Mouse (Mus musculus) activated CD4-positive, CD25-positive, alpha-beta regulatory T cell, adult 4 months (primary cell): Measurements from ENCODE around the gene Cnpy4. TPM values are rescaled to one million over a fixed set of nuclear protein-coding genes. Genes with fewer than 3 reads are reported as not detected.
"Not testable (repeated sequence)": the region's sequence is repeated elsewhere in the genome, so short reads cannot be mapped to it uniquely, and the experiment has no call there.

Source experiments
- ATAC-seq: one replicate; pipeline ENCODE4 v1.8.0; 2017
- polyA plus RNA-seq, 2 experiments: library from polyadenylated mRNA; unstranded; fragments of 100-300 nt; shearing (Covaris generic); gene quantifications; one replicate each; pipeline ENCODE4 v1.2.1; 2017

The Cnpy4 gene
- polyA plus RNA-seq, 2 experiments from 2014 or later = 38.4 to 55.4 TPM

DNA sequence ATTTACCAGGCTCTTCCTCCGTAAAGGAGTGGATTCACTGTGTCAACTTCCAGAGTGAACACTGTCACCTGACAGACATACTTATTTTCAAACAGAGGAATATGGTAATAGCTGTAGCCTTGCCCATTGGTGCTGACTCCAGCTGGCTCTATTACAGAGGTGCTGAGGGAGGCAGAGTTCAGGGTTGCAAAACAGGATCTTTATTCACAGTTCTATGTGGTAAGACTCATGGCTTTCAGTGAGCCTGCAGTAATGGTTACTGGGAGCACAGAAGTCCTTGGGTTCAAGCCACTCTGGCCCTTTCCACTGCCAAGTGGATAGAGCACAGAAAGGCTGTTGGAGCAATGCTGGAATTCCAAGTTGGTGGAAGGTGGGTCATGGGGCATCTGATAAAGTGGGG is 20.0 kb downstream of the Cnpy4 start:
- no peak for ATAC-seq

DNA sequence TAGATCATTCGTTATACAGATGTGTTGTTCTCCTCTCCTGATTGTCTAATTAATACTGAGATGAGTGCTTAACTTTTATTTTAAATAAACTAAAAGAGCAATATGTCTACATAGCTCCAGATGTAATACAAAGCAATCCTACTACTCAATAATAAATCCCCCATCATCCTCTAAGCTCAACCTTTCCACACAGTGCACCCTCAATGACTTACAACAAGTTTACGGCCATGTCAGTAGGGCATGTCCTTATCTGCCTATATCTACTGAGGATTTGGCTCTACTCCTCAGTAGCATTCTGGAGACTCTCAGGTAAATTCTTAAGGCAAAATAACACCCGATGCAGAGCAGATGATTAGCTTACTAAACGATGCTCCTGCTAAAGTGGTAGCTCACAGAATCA is 20.6 kb downstream of the Cnpy4 start:
- ATAC-seq = no peak

DNA sequence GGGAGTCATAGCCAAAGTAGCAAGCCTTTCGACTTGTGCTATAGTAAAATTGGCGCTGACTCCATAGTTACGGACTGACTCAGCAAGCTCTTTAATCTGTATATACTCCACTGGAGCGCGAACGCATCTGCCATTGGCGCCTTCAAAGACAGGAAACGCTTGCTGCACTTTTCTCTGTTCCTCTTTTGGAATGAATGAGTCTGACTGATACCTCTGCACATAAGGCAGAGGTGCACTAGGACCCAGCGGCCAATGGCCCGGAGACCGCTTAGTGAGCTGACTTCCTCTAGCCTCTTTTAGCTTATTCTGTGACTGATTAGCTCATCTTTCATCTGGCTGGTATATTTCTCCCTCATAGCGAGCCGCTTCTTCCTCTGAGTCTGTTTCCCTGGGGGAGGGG is 29.3 kb downstream of the Cnpy4 start:
- ATAC-seq = not testable (repeated sequence)

DNA sequence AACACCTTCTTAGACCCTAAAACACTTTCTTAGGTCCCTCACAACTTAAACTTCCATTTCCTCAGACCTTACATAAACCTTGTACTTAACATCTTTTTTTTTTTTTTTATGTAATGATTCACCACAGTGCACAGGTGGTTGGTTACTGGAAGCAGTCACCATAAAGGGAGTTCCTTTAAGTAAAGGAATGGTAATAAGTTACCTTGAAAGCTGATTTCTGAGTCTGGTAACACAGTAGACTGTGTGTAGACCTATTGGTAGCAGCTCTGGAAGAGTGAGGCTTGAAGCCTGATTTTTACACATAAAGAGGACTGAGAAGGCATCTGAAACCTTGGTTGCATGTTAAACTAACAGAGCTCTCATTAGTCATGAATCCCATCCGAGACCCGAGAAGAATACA is 32.6 kb downstream of the Cnpy4 start:
- ATAC-seq = no peak

DNA sequence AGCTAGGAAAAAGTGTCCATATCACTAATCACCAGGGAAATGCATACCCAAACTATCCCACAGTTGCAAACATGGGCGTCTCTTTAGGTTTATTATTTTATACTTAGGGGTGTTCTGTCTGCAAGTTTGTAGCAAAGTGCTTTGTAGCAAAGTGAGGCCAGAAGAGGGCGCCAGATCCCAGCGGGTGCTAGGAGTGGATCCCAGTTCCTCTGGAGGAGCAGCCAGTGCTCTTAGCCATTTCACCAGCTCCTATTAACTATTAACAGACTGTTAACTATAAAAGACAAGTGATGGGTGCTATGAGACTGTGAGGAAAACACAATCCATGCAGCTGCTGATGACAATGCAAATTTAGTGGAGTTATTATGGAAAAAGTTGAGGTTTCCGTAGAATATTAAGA is 34.8 kb downstream of the Cnpy4 start:
- ATAC-seq = no peak

DNA sequence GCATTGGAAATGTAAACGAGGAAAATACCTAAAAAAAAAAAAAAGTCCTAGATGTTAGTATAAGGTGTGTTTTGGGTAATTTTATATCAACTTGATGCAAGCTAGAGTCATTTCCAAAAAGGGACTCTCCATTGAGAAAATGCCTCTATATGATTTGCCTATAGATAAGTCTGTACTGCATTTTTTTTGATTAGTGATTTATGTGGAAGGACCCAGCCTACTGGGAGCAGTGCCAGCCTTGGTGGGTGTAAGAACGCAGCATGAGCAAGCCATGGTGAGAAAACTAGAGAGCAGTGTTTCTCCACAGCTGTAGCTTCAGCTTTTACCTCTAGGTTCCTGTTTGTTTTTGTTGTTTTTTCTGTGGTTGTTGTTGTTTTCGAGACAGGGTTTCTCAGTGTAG is 36.0 kb downstream of the Cnpy4 start:
- no peak for ATAC-seq

DNA sequence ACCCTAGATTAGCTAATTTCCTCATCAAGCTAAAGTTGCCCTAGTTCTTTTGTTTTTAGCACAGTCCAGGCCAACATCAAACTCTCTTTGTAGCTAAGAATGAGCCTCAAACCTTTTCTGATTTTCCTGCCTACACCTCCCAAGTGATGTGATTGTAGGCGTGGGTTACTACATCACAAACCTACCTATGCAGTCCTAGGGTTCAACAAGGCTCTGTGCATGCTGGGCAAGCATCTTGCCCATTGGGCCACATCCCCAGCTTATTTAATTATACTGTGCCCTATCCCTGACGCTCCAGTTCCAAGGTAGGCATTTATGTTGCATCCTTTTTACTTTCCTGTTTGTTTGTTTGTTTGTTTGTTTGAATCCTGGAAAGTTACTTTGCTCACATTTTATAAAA is 38.4 kb downstream of the Cnpy4 start, which contains the start of gene Nxpe5:
TSS of gene Nxpe5 (plus strand) at position 199 of the 400 bp plus-strand sequence.
- ATAC-seq = no peak

DNA sequence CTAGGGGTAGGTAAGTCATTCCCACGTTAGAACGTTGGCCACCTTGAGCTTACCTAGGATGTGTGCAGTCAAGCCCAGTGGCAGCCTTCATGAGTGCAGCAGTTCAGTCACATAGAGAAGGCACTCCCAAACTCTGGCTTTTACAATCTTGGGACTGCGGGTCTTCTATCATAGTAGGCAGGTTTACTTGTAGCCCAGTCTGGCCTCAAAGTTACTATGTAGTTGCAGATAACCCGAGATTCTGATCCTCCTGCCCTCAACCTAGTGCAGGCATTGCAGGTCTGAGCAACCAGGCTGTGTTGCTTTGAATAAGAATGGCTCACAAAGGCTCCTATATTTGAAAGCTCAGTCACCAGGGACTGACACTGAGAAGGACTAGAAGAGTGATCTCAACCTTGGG is 39.2 kb downstream of the Cnpy4 start:
- no peak for ATAC-seq

DNA sequence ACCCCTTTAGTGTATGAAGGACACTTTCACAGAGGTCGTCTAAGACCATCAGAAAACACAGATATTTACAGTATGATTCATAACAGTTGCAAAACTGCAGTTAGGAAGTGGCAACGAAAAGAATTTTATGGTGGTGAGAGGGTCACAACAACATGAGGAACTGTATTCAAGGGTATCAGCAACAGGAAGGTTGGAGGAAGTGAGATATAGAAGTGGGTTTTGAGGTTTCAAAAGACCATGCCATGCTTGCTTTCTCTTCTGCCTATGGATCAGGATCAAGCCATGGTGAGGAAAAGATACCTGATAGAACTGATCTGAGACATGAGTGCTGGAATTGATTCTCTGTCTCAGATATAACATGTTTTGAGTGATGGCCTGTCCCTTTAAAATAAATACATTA is 40.1 kb downstream of the Cnpy4 start:
- ATAC-seq = no peak

DNA sequence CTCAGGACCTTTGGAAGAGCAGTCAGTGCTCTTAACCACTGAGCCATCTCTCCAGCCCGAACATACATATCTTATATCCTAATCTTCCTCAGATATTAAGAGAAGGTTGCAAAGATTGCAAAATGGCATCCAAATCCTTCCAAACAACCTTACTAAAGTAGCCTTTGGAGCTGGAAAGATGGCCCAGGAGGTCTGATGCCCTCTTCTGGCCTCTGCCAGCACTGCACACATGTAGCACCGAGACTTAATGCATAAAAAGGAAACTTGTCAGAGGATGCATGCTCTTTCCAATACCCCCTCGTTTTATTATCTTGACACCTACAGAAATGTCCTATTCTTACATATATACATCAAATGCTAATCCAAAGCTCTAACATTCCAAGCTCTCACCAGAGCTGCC is 40.7 kb downstream of the Cnpy4 start:
- ATAC-seq = no peak

DNA sequence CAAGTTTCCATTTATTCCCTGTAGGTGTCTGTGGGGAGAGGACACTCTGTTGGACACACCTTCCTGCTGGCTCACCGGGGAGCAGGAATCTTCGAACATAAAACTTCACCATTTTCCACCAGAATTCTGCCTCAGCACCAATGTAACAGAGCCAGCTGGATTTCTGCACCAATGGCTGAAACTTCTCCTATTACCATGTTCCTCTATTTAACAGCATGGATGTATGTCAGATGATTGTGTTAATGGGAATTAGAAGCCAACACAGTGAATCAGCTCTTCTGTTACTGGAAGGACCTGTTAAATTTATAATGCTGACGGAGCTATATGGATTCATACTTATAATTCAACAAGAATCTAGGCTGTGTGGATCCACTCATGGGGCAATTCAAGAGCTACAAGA is 42.2 kb downstream of the Cnpy4 start:
- ATAC-seq = no peak

DNA sequence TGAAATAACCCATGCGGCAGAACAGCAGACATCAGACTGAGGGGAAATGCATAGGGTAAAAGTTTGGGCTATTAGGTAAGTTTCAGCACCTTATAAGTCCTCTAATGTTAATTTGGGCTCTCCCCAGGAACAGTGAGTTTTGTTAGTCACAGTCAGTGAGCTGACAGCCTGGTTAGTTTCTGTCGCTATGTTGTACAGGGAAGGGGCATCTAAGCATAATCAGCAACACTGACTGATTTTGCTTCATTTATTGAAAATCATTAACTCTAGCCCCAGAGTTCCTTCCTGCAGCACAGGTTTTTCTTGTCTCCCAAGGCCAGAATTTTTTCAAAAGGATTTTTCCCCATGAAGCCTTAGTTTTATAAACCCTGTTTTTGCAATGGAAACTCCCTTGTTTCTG is 46.5 kb downstream of the Cnpy4 start:
- ATAC-seq = no peak

DNA sequence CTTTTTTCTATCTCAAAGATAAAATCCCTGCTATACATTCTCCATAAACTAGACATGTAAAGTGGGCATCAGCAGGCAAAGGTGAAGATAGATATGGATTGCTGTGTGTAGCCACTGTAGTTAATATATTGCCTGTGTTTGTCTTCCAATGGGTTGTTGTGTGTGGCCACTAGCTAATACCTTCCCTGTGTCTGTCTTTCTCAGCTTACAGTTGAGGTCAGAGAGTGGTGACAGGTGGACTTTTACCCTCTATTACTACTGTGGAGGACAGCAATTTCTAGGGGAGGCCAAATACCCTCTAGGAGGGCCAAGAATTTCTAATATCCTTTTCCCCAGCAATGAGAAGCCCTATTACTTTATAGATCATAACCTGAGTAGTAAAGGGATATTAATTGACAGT is 46.9 kb downstream of the Cnpy4 start:
- no peak for ATAC-seq

DNA sequence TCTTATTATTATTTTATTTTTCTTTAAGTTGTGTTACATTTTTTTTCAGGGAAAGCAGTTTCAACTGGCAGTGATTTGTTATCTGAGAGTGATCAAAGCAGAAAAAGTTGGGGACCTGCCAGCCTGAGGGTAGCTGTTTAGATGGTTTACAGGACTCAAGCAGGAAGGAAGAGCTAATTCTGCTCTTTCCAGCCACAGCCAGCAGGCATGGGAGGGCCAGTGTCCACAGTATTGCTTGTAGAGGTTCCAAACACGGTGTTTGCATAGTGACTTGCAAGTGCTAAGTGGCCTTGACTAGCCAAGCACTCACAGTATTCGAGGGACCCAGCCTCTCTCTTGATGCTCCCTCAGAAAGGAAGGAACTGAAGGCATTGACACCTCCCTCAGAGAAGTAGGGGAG is 54.2 kb downstream of the Cnpy4 start:
- no peak for ATAC-seq

Other genes with a start within 250 kb of the Cnpy4 start
- not detected for gene Gjc3, start 224.4 kb upstream of the Cnpy4 start, polyA plus RNA-seq
- under 1 TPM in 1 of 2 experiments, not detected in 1; 0.28 TPM for gene Azgp1, start 206.0 kb upstream of the Cnpy4 start, polyA plus RNA-seq
- gene Smok3a, start 166.2 kb upstream of the Cnpy4 start, polyA plus RNA-seq = not detected
- not detected for gene Smok3b, start 166.1 kb upstream of the Cnpy4 start, polyA plus RNA-seq
- gene Smok3c, start 134.3 kb upstream of the Cnpy4 start, polyA plus RNA-seq = not detected
- 10 to 100 TPM; 10.9 to 11.8 TPM for gene Zkscan1, start 102.4 kb upstream of the Cnpy4 start, polyA plus RNA-seq
- 10 to 100 TPM; 17.9 TPM for gene Zscan21, start 70.6 kb upstream of the Cnpy4 start, polyA plus RNA-seq
- gene Zfp113, start 31.7 kb upstream of the Cnpy4 start, polyA plus RNA-seq = 10 to 100 TPM; 13.4 to 13.5 TPM
- 100 to 1,000 TPM; 188 to 252 TPM for gene Cops6, start 26.4 kb upstream of the Cnpy4 start, polyA plus RNA-seq
- 1 to 10 TPM; 4.8 to 5.4 TPM for gene Ap4m1, start 15.5 kb upstream of the Cnpy4 start, polyA plus RNA-seq
- 10 to 100 TPM; 57.5 to 61.8 TPM for gene Mcm7, start 15.1 kb upstream of the Cnpy4 start, polyA plus RNA-seq
- gene Taf6, start within 50 bp of the Cnpy4 start, polyA plus RNA-seq = 10 to 100 TPM; 54.1 to 59.3 TPM
- gene Mblac1, start 6.8 kb downstream of the Cnpy4 start, polyA plus RNA-seq = under 1 TPM; 0.42 to 0.51 TPM
- under 1 TPM; 0.16 to 0.18 TPM for gene Nxpe5, start 38.4 kb downstream of the Cnpy4 start, polyA plus RNA-seq
- gene Lamtor4, start 68.0 kb downstream of the Cnpy4 start, polyA plus RNA-seq = 100 to 1,000 TPM; 112 to 123 TPM
- 1 to 10 TPM; 3.9 to 4.7 TPM for gene BC037034, start 76.5 kb downstream of the Cnpy4 start, polyA plus RNA-seq
- under 1 TPM; 0.43 to 0.49 TPM for gene Gal3st4, start 85.4 kb downstream of the Cnpy4 start, polyA plus RNA-seq
- gene Gm43720, start 92.5 kb downstream of the Cnpy4 start, polyA plus RNA-seq = not detected
- gene Gpc2, start 92.5 kb downstream of the Cnpy4 start, polyA plus RNA-seq = not detected
- under 1 TPM; 0.13 to 0.62 TPM for gene Stag3, start 92.8 kb downstream of the Cnpy4 start, polyA plus RNA-seq
- 10 to 100 TPM; 10.4 to 12.3 TPM for gene Pvrig, start 154.5 kb downstream of the Cnpy4 start, polyA plus RNA-seq